Mouse (Mus musculus) small intestine, adult 2 months (tissue): ENCODE data around the gene Hdc. TPM values are rescaled to one million over a fixed set of nuclear protein-coding genes. Genes with fewer than 3 reads are reported as not detected.

Experiments
- H3K27ac ChIP-seq: fragments of 200-500 bp; 2 replicates; pipeline ENCODE4 v1.5.1; 2012; ENCODE audit warnings: low read depth, low read length, control low read depth, inconsistent platforms; ENCODE audit not compliant: insufficient read depth
- H3K27me3 ChIP-seq: fragments of 200-500 bp; 2 replicates; pipeline ENCODE4 v1.6.1; 2012; ENCODE audit warnings: mild to moderate bottlenecking, moderate library complexity, low read length, inconsistent platforms; ENCODE audit not compliant: control insufficient read depth, insufficient read depth
- H3K36me3 ChIP-seq: fragments of 200-500 bp; 2 replicates; pipeline ENCODE4 v1.6.1; 2012; ENCODE audit warnings: mild to moderate bottlenecking, low read length, control low read depth, inconsistent platforms; ENCODE audit not compliant: control insufficient read depth, insufficient read depth
- H3K4me1 ChIP-seq: fragments of 200-500 bp; 2 replicates; pipeline ENCODE4 v1.6.1; 2012; ENCODE audit warnings: low read length, inconsistent platforms, mixed read lengths; ENCODE audit not compliant: control insufficient read depth, insufficient read depth, insufficient read length
- H3K4me3 ChIP-seq: fragments of 200-500 bp; 2 replicates; pipeline ENCODE4 v1.5.1; 2012; ENCODE audit warnings: low read depth, mild to moderate bottlenecking, control low read depth, inconsistent platforms, low read length, moderate library complexity
- CTCF ChIP-seq: fragments of 200-500 bp; IDR thresholded peaks from 2 replicates; pipeline ENCODE4 v1.5.1; 2012; ENCODE audit warnings: low read depth, mild to moderate bottlenecking, control low read depth, inconsistent platforms, low read length, moderate library complexity, mixed read lengths; ENCODE audit not compliant: insufficient replicate concordance, insufficient read length; ENCODE audit errors: extremely low read depth
- POLR2A ChIP-seq: fragments of 200-500 bp; IDR thresholded peaks from 2 replicates; pipeline ENCODE4 v1.6.1; 2012; ENCODE audit warnings: low read depth, mild to moderate bottlenecking, control low read depth, inconsistent platforms, low read length, moderate library complexity
- WGBS: fragments of 180-500 bp; shearing (Covaris S2); methylation state at CpG from one replicate; pipeline ENCODE4 v1.1.7; 2018; 5-methylcytosine and 5-hydroxymethylcytosine counted together
- polyA plus RNA-seq: library from polyadenylated mRNA; depleted of rRNA; stranded (reverse); fragments of >200 nt; gene quantifications from 2 replicates; pipeline ENCODE4 v1.2.3, GENCODE M21; 2012; rRNA removed

Hdc gene
- 1.0 and 1.2 TPM in 2 replicates for polyA plus RNA-seq

GRCm38 (mm10) chr2:126619249-126619704 lies at the start of gene Hdc:
Hdc (minus strand) TSS chr2:126619299.
- no peaks in the 10 kb centered on the region for H3K27me3 ChIP-seq
- H3K4me3 ChIP-seq = no peak within 1 kb of the TSS
- H3K36me3 ChIP-seq = no peaks in the 10 kb centered on the region
- WGBS = 71% methylated on average over 14 of the region's 14 CpGs
- TF ChIP-seq CTCF (no peak), POLR2A (no peak)
- no peak within 1 kb of the TSS for H3K27ac ChIP-seq
- no peaks in the 10 kb centered on the region for H3K4me1 ChIP-seq

- Histone ChIP-seq H3K4me3 (peak overlapping the region; percentile 9; the same call in 1 of the 2 replicates), H3K4me1 (peaks cover 10% of the 10 kb centered on the region; the same call in 1 of the 2 replicates), H3K36me3 (peaks cover 2% of the 10 kb centered on the region), H3K27ac (peak overlapping the region; percentile 98), H3K27me3 (no peaks in the 10 kb centered on the region)
- TF ChIP-seq CTCF (no peak), POLR2A (no peak)
- WGBS = 32% methylated on average over 5 of the region's 5 CpGs
These were observed 49.6 kb upstream of the Hdc start for GRCm38 (mm10) chr2:126668621-126669252.

- Histone ChIP-seq H3K4me1 (peaks cover 10% of the 10 kb centered on the region; the same call in 1 of the 2 replicates), H3K27ac (no peak overlapping the region), H3K27me3 (no peaks in the 10 kb centered on the region), H3K36me3 (peaks cover 2% of the 10 kb centered on the region), H3K4me3 (no peak overlapping the region)
- TF ChIP-seq CTCF = no peak
- WGBS = 70% methylated on average over 3 of the region's 3 CpGs
These were observed 46.9 kb upstream of the Hdc start for GRCm38 (mm10) chr2:126665984-126666383.

GRCm38 (mm10) chr2:126663481-126663880 lies 44.4 kb upstream of the Hdc start:
- no peak for TF ChIP-seq CTCF
- 32% methylated on average over 4 of the region's 4 CpGs for WGBS
- no peak overlapping the region for H3K27ac ChIP-seq

GRCm38 (mm10) chr2:126652929-126653328 lies 33.8 kb upstream of the Hdc start:
- TF ChIP-seq POLR2A = no peak
- no peak for TF ChIP-seq CTCF
- Histone ChIP-seq H3K27ac (no peak overlapping the region), H3K4me3 (no peak overlapping the region), H3K36me3 (peaks cover 31% of the 10 kb centered on the region), H3K27me3 (no peaks in the 10 kb centered on the region), H3K4me1 (no peaks in the 10 kb centered on the region)
- 79% methylated on average over 4 of the region's 4 CpGs for WGBS

More at GRCm38 (mm10) chr2:126663481-126663880, 44.4 kb upstream of the Hdc start:
- Histone ChIP-seq H3K27me3 (no peaks in the 10 kb centered on the region), H3K36me3 (peaks cover 2% of the 10 kb centered on the region), H3K4me1 (peaks cover 6% of the 10 kb centered on the region; the same call in 1 of the 2 replicates), H3K4me3 (no peak overlapping the region)

- no peak for TF ChIP-seq POLR2A
- TF ChIP-seq CTCF = no peak
- Histone ChIP-seq H3K36me3 (peaks cover 30% of the 10 kb centered on the region), H3K4me3 (no peak overlapping the region), H3K27ac (no peak overlapping the region), H3K27me3 (no peaks in the 10 kb centered on the region), H3K4me1 (no peaks in the 10 kb centered on the region)
- WGBS = 79% methylated on average over 3 of the region's 3 CpGs
These were observed 28.7 kb upstream of the Hdc start for GRCm38 (mm10) chr2:126647762-126648161.

GRCm38 (mm10) chr2:126646461-126646860 lies 27.4 kb upstream of the Hdc start:
- H3K27ac ChIP-seq = no peak overlapping the region
- 94% methylated on average over 5 of the region's 5 CpGs for WGBS
- H3K4me3 ChIP-seq = no peak overlapping the region
- TF ChIP-seq POLR2A = no peak
- no peaks in the 10 kb centered on the region for H3K4me1 ChIP-seq
- peaks cover 24% of the 10 kb centered on the region for H3K36me3 ChIP-seq
- no peaks in the 10 kb centered on the region for H3K27me3 ChIP-seq
